Mouse (Mus musculus) hematopoietic multipotent progenitor cell, adult 10-12 weeks (in vitro differentiated cells): ENCODE results near the gene Chordc1. TPM values are rescaled to one million over a fixed set of nuclear protein-coding genes. Genes with fewer than 3 reads are reported as not detected.

Experiments
- polyA plus RNA-seq: library from polyadenylated mRNA; stranded (reverse); fragments of >175 nt; gene quantifications from 2 replicates; pipeline ENCODE4 v1.2.3, GENCODE M21; 2012; ENCODE audit warnings: low replicate concordance

Chordc1 gene
- 0.53 and 3.3 TPM in 2 replicates for polyA plus RNA-seq

GRCm38 (mm10) chr9:18291571-18292429 lies at the start of gene Chordc1:
Gene Chordc1, plus strand, starts transcription at chr9:18292125.

Other genes with a start within 250 kb of the Chordc1 start
- not detected in 2 replicates for gene Naalad2, start 110.9 kb downstream of the Chordc1 start, polyA plus RNA-seq
- gene Ubtfl1, start 112.3 kb downstream of the Chordc1 start, polyA plus RNA-seq = not detected in 2 replicates
- not detected in 2 replicates for gene Mbd3l2, start 138.5 kb downstream of the Chordc1 start, polyA plus RNA-seq
- gene Zfp558, start 186.1 kb downstream of the Chordc1 start, polyA plus RNA-seq = 0.37 and 0.57 TPM in 2 replicates
- gene Mbd3l1, start 186.2 kb downstream of the Chordc1 start, polyA plus RNA-seq = not detected in 2 replicates